Mouse (Mus musculus): ENCODE results near the gene Pard3.

The Pard3 gene

GRCm38 (mm10) chr8:127087434-127087833 lies 23.7 kb downstream of the Pard3 start:
- DNase-seq (ENCODE audit: low spot score) = no peak

- DNase-seq (ENCODE audit: low spot score) = no peak
Observed at GRCm38 (mm10) chr8:127088372-127088771, 24.7 kb downstream of the Pard3 start.

DNA sequence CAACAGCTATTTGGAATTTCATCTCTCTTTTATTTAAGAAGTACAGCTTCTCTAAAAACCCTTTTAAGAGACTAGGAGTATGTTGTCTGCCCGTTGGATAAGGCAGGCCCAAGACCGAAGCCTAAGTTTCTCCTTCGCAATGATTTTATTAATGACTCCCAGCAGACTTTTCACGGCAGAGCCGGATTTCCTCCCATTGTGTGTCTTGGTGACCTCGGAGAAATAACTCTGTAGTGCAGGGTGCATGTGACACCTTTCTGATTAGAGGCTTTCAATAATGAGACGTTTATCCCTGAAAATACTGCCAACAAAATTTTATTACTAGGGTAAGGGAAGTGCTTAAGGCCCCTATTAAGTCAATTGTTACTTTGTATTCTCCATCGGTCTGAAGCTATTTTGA lies 25.3 kb downstream of the Pard3 start:
- DNase-seq (ENCODE audit: low spot score) = no peak

DNA sequence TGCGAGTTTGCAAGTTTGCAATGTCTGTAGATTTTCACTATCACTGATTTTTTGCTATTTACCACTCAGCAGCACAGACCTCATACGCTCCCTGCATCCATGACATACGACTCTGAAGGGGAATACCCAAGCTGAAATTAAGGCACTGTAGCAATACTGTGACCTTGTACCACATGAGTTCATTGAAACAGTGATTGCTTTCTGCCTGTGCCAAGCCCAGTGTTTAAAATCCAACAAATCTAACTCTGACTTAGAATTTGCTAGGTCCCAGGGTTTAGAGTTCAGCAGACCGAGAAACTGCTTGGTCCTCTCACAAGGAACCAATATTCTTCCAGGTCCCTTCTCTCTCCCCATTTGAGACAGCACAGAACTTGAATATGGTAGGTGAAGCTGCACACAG lies 26.7 kb downstream of the Pard3 start:
- DNase-seq (ENCODE audit: low spot score) = no peak

DNA sequence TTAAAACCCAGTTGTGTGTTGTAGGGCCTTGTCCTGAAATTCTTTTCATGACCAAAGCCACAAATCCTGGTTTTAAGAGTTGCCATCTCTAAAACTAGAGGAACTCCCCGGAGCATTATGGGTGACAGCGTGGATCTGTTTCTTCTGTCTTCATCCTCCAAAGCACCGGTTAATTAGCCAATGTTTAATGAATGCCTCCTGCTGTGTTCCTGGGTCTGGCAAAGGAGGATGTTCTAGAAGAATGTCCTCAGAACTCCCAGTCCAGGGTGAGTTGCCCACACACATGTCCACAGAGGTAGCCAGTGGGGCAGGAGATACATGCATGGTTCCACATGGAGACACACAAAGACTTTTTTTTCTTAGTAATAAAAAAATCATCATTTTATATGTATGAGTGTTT lies 28.2 kb downstream of the Pard3 start:
- DNase-seq (ENCODE audit: low spot score) = no peak

DNA sequence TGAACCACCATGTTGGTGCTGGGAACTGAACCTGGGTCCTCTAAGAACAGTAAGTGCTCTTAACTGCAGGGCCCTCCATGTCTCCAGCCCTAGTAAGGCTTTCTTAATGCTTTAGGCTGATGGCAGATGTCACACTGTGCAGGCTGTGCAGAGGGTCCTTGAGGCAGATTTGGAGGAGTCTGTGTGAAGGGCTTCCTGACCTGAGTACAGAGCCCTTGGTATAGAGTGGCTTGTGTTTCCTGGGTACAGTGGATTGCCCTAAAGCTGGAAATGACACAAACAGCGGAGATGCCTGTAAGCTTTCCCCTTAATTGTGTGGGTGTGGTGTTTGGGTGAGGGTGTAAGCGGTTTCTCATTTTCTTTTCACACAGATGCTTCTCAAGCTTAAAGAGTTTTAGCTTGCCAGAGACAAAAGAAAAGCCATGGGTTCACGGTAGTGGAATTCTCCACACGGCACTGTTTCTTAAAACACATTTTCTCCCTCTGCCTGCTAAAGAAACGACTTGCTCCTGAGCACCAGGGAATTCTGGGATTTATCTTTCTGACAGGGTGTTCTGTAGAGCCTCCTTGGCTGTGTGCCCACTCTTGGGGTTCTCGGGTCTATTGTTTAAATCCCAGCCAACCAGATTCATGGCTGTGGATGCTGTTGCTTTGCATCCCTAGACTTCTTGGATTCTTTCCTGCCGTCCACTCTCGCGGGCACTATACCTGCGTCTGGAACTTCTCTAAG lies 28.9 kb downstream of the Pard3 start:
- no peak for DNase-seq (ENCODE audit: low spot score)

GRCm38 (mm10) chr8:127093113-127093426 lies 29.4 kb downstream of the Pard3 start:
- DNase-seq (ENCODE audit: low spot score) = no peak

DNA sequence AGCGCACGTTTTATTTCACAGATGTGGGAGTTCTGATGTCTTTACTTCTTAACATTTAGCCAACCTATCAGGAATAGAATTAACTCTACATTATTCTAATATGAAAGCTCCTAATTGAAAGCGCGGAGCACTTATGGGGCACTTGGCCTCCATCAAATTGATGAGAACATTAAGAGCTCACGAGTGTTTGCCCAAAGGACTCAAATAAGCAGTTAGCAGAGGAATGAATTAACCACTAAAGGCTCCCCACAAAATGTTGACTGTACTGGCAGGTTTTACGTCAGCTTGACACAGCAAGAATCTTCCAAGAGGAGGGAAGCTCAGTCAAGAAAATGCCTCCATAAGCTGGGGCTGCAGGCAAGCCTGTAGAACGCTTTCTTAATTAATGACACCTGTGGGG lies 32.1 kb downstream of the Pard3 start:
- no peak for DNase-seq (ENCODE audit: low spot score)

- DNase-seq (ENCODE audit: low spot score) = no peak
Observed at GRCm38 (mm10) chr8:127099439-127100090, 35.9 kb downstream of the Pard3 start.

DNA sequence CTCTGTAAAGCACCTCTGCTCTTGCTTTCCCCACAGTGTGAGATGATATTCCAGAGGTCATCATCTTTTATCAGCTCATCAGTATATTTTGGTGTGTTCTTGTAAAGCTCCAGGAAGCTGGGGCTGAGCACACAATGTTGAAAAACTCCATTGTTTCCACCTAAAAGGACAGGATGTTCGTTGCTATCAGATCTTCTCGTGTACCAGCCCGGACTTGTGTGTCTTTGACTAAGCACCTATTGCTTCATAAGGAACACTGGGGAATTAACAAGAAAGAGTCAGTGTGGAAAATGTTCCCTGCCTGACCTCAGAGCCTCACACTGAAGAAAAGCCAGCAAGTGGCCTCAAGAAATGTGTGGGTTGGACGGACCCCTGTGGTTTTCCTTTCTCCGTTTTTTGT lies 39.6 kb downstream of the Pard3 start:
- no peak for DNase-seq (ENCODE audit: low spot score)

DNA sequence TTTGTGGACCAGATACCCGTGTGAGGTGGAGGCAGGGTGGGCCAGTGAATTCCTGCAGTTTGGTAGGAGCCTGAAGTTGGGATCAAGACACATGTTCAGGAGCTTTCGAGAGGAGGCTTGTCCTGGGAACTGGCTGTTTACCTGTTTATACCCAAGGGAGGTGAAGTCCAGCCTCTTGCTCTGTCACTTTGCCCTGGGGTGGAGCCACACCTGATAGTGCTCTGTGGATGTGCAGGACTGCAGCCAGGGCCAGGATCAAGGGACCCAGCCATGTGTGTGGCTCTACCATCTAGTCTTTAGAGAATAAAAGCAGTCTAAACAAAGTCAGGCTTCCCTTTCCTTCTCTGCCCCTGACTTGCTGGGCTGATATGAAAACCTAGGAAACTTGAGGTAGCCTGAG lies 40.9 kb downstream of the Pard3 start:
- DNase-seq (ENCODE audit: low spot score) = no peak

GRCm38 (mm10) chr8:127107928-127108327 lies 44.2 kb downstream of the Pard3 start:
- DNase-seq (ENCODE audit: low spot score) = no peak

DNA sequence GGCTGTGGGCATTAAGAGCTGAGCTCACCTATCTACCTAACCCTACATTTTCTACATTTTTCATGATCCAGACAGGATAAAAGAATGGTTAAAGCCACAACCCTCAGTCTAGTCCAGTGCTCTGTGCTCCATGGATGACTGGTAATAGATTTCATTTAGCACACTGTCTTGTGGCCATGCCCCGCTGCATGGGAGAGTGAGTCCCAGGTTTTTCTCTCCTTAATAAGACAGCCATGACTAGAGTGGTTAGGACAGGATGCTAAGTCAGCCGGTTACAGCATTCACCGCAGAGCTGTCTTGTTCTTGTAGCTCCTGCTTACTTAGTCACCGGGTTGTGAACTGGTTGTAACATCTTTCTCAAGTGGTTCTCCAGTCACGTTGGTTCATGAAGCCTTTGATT lies 49.5 kb downstream of the Pard3 start:
- no peak for DNase-seq (ENCODE audit: low spot score)

DNA sequence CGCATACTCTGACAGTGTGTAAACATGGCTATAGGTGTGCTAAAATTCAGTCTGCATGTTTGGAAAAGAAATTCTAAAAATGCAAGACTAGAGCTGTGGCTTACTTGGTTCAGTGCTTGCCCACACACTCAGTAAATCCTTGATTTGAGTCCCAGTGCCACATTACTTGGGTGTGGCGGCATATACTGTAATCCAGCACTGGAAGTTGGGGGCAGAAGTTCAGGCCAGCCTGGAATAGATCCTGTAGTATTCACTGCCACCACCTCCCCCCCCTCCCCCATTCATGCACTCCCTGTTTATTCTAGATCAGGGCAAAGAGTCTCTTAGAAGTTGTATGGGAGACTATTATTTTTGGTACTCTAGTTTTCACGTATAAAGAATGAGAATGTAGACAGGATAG lies 52.1 kb downstream of the Pard3 start:
- no peak for DNase-seq (ENCODE audit: low spot score)

- DNase-seq (ENCODE audit: low spot score) = no peak
Observed at GRCm38 (mm10) chr8:127118373-127118861, 54.7 kb downstream of the Pard3 start.

- DNase-seq (ENCODE audit: low spot score) = no peak
Observed at GRCm38 (mm10) chr8:127123391-127123790, 59.7 kb downstream of the Pard3 start.

GRCm38 (mm10) chr8:127124795-127125194 lies 61.1 kb downstream of the Pard3 start:
- DNase-seq (ENCODE audit: low spot score) = no peak

DNA sequence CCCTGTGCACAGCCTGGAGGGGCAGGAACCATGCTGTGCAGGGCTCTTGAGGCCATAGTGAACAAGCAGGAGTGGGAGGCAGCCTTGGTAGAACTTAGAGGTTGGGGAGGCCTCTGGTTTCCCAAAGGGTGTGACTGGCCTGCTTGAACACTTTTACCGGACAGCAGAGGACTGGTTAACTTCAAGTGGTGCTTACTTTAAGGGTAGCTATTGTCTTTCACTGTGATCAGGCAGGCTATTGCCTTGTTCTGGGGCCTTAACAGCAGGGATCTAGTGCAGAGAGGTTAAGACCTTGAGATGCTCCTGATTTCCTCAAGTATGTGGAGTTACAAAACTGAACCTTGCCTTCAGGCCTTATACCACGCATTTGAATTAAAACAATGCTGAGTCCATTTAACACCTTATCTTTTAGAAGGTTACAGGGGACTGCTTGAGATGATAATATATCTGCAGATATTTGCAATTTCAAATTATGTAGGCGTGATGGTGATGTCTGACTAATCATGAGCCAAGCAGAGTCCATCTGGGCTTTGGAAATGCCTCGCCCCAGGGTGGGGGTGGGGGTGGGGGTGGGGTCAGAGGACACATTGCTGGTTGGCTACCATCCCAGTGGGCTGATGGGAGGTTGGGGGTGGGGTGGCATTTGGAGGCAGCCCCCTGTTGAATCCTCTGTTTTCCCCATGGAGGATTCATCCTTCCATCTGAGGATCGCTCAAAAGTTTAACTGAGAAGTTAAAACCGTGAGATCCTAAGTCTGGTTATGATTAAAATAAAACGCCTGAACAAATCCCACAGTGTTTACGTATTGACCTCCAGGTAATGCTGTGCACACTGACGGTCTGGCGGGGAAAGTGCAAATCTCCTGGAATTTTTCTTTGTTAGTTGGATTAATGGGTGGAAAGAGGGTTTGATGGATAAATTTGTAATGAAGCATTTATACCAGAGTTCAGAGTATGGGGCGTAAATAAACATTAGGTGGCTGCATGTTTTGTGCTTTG lies 62.3 kb downstream of the Pard3 start:
- no peak for DNase-seq (ENCODE audit: low spot score)

DNA sequence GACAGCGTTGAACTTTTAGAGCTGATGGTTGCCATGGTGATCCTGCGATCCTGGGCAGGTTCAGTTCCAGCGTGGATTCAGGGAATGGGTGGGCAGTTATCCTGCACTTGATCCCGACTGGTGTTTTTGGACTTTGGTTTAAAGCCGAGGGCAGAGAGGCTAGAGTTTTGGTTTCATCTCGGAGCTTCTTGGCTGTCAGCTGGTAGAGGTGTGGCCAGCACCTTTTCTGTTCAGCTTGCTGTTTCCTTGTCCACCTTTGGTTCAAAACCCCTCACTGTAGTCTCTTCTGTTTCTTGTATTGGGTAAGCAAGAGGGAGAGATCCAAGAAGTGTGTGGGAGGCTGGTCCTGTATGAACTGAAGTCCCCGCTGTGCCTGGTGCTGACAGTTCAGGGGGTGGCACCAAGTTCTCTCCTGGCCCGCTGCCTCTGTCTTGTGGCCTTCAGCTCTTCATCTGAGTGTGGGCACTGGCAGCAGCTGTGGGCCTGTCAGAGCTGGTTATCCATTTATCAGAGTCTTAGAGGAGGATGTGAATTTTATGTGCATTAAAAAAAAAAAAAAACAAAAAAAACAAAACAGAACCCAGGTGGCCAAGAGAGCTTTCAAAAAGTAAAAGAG lies 65.2 kb downstream of the Pard3 start:
- no peak for DNase-seq (ENCODE audit: low spot score)

GRCm38 (mm10) chr8:127134327-127134726 lies 70.6 kb downstream of the Pard3 start:
- no peak for DNase-seq (ENCODE audit: low spot score)

DNA sequence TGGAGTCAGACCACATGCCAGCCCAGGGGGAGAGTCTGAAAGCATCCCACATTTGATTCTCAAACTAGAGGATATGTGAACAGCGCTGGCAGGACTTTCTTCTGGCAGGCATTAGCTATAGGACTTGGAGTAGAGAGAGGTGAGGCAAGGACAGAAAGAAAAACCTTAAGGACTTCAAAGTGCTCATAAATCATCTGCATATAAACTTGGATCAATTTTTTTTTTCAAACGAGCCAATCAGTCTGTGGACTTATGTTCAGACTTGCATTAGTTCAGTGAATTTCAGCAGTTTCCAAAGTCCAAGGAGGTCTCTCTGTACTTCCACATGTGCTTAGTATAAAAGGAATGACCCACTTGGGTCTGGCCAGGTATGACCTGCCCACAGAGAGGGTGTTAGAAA lies 72.5 kb downstream of the Pard3 start:
- DNase-seq (ENCODE audit: low spot score) = no peak

DNA sequence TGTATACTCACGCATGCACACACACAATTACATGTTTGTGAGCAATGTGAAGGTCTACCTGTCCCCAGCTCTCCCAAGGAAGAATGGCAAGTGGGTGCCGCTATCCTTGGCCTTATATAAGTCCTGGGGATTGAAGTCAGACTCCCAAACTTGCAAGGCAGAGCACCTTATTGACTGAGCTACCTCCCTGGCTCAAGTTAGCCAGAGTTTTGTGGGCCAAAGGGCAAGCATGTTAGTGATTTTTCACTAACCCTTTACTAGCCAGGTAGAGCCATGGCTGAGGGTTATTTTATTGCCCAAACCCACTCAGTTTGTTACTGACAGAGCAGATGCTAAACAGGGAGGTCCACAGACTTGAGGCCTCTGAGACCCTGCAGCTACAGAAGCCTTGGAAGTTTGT lies 73.1 kb downstream of the Pard3 start:
- DNase-seq (ENCODE audit: low spot score) = no peak

All from c-Kit-positive CD71-positive TER-119-positive erythroid progenitor cells, embryonic 14.5 days (primary cell).